Mouse (Mus musculus): ENCODE data around the gene Nup54.

The Nup54 gene

GRCm38 (mm10) chr5:92413271-92413981 lies 21.6 kb downstream of the Nup54 start:
- DNase-seq (ENCODE audit: low read depth, low spot score), result no peak

DNA sequence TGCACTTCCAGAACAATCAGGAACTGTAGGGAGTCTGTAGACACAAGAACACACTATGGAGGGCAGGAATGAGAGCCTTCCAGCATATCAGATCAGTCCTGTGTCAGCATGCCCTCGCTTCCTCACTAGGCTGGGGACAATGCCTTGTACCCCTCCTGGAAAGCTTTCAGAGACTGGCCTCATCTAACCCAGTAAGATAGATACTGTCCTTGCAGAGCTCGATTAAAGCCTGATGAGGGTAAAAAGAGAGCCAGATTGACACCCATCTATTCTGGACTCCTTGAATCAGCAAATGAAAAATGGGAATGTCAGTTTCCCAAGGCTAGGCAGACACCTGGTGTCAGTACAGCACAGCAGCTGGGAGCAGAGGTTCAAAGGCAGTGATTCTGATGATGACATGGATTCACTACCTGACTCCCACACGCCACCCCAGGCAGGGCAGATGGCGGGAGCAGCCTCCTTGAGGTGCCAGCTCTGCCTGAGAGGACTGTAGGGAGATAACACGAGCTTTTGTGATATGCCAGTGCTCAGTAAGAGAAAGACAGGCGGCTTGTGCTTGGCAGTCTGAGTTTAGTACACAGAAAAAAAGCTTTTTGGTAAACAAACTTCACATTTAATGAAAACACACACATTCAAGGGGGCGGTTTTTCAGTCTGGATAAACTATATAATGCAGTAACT lies 23.4 kb downstream of the Nup54 start:
- no peak for DNase-seq (ENCODE audit: low read depth, low spot score)

- DNase-seq (ENCODE audit: low read depth, low spot score), result no peak
These were observed 24.5 kb downstream of the Nup54 start for GRCm38 (mm10) chr5:92410486-92410885.

- DNase-seq (ENCODE audit: low read depth, low spot score), result no peak
These were observed 25.5 kb downstream of the Nup54 start for GRCm38 (mm10) chr5:92409361-92410155.

- no peak for DNase-seq (ENCODE audit: low read depth, low spot score)
These were observed 30.7 kb downstream of the Nup54 start for GRCm38 (mm10) chr5:92404400-92404678.

DNA sequence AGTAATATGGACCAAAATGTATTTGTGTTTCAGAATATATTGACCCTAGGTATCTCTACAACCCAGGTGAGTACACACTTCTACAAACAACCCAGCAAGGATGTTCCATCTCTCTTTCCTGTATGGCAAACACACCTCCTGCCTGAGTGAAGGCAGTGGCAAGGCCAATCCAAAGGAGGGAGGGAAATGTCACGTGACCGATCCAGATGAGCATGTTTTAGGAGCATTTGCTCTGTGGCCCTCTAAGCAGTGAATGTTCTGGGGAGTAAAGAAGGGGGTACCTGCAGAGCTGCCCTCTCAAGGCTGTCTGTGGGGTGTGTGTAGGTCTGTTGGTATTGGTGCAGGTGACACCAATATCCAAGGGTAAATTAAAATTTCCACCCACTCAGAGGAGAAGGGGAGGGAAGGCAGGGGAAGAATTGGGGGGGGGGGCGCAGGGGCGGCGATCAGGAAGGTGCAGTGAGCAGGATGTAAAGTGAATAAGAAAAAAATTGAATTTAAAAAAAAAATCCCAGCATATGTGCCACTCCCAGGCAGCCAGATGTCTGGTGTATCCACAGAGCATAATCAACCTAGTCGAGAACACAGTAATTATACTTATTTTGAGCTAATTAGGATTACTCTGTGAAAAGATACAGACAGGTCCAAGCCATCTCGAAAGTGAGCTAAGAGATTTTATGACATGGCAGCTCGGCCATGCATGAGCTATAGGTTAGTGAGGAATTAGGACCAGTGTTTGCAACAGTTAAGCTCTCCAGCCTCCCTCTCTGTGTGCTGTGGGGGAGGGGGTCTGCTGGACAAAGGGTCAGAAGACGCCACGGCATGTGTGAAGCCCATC lies 31.2 kb downstream of the Nup54 start:
- DNase-seq (ENCODE audit: low read depth, low spot score), result peak; percentile 62

- no peak for DNase-seq (ENCODE audit: low read depth, low spot score)
These were observed 32.2 kb downstream of the Nup54 start for GRCm38 (mm10) chr5:92402816-92403215.

DNA sequence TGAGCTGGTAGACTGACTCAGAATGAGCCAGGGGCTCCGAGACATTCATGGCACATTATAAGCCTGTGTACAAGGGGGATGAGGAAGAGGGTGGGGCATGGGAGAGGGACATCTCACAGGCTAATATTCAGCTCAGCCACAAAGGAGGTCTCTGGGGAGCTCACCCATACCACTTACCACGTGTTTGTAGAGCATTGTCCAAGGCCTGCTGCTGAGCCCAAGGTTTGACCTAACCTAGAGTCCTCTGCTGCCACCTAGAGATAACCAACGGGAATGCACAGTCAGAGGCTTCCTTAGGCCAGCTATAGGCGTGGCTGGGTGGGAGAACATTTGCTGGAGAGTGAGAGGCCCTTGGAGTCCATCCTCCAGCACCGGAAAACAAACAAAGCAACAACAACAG lies 36.9 kb downstream of the Nup54 start:
- peak; percentile 89 for DNase-seq (ENCODE audit: low read depth, low spot score)

DNA sequence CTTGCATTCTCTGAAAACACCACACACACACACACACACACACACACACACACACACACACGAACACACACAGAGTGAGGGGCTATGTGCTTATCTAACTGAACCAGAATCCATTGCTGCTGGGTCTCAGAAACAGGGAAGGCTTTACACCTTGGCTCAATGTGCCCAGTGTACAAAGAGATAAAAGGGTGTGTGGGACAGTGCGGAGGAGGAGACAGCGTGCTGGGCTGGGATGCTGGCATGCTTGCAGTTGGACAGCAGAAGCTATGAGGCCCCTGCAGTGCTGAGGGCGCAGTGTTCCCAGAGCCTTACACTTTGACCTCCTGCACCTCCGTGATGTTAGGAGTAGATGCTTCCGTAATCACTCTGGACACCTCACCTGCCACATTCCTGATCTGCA lies 38.5 kb downstream of the Nup54 start:
- no peak for DNase-seq (ENCODE audit: low read depth, low spot score)

- no peak for DNase-seq (ENCODE audit: low read depth, low spot score)
These were observed 39.3 kb downstream of the Nup54 start for GRCm38 (mm10) chr5:92395764-92396163.

DNA sequence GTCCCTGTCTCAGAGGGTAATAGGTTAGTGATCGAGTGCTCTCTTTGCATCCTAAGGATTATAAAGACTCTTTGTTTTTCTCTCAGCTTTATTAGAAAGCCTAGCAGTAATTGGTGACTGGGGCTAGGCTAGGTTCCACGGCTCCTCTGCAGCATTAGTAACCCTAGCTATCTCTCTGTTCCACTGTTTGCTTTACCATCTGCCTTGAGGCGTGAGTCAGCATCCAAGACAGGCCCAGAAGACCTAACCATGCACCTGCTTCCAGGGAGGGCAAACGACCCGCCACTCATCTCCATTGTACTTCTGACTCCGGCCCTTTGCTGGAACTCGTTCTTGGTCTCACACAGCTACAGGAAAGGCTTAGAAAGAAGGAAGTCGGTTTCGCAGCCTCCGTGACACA lies 41.2 kb downstream of the Nup54 start:
- no peak for DNase-seq (ENCODE audit: low read depth, low spot score)

DNA sequence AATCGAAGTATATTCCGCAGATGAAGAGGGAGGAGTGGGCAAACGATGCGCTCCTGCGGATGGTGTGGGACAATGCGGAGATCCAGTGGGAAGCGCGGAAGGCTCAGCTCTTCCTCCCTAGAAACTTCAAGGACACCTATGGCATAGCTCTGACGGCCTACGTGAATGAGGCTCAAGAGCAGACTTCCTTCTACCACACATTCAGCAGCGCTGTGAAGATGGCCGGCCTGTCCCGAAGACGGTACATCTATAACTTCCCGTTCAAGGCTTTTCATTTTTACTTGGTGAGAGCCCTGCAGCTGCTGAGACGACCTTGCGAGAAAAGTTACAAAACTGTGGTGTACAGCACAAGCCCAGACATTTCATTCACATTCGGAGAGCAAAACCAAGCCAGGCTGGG lies 42.5 kb downstream of the Nup54 start:
- DNase-seq (ENCODE audit: low read depth, low spot score), result no peak

DNA sequence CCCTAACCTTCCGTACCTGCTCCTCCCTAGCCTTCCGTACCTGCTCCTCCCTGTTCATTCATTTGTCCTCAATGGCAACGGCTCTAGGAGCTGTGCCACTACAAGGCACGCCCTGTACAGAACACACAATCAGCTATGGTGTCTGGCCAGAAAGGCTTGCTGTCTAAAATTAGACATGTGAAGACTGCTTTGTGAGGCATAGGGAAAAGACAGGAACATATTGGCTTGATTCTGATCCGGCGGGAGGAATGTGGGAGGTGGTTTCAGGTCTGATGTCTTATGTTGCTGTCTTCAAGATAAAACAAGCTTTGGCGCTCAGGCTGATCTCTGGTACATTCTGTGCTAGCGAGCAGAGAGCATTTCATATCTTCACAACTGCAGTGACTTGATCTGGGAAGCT lies 44.4 kb downstream of the Nup54 start:
- DNase-seq (ENCODE audit: low read depth, low spot score), result no peak

DNA sequence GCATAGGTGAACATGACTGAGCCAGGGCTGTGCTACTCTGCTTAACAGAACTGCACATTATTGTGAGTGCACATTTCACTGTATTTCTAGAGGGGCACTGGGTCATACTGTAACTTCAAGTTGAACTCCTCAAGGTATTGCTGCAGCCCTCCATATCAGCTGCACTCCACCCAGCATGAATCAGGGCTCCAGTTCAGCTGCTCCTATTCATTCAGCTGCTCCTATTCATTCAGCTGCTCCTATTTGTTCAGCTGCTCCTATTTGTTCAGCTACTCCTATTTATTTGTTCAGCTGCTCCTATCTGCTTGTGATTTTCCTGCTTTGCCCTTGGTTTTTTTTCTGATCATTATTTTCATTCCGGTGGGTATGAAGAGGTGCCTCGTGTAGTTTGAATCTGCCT lies 45.0 kb downstream of the Nup54 start:
- no peak for DNase-seq (ENCODE audit: low read depth, low spot score)

DNA sequence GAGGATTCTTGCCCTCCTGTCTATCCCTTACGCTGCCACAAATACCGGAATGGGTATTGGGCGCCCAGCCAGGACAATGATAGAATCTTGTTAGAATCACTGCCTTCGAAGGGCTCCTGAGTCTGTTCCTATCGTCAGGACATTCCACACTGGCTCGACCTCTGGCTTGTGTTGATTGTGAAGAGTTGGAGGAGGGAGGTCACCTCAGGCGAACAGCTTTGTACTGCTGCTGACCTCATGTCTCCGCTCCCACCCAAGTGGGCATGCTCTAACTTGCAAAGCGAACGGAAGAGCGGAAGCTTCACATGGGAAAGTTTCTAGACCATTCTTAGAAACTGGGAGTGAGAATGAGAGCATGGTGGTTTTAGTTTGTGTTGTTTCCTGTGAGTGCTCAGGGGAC lies 47.6 kb downstream of the Nup54 start:
- DNase-seq (ENCODE audit: low read depth, low spot score), result no peak

- no peak for DNase-seq (ENCODE audit: low read depth, low spot score)
These were observed 48.4 kb downstream of the Nup54 start for GRCm38 (mm10) chr5:92386643-92387042.

DNA sequence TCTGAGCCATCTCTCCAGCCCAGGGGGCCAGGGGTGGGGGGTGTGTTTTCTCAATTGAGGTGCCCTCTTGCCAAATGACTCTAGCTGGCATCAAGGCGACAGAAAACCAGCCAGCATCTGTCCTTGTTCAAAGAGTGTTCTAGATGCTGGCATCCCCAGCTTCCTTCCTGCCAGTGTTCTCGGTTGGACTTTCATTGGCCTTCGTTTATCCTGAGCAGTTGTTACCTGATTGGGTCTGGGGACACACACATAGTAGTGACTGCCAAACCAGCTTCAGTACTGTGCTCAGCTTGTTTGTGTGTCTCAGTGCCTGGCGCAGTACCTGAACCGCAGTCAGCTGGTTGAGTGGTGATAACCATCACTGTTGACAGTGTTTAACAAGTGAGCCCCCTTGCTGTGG lies 48.9 kb downstream of the Nup54 start:
- no peak for DNase-seq (ENCODE audit: low read depth, low spot score)

DNA sequence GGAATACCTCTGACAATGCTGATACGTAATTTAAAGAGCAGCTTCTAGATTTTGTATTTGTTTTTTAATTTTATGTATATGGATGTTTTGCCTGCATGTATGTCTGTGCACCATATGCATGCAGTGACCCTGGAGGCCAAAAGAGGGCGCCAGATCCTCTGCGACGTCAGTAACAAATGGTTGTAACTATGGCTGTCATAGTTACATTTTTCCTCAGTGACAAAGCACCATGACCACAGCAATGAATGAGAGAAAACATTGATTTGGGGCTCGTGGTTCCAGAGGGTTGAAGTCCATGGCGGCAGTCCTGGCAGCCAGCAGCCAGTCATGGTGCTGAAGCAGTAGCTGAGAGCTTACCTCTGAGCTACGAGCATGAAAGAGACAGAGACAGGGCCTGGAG lies 50.2 kb downstream of the Nup54 start:
- no peak for DNase-seq (ENCODE audit: low read depth, low spot score)

DNA sequence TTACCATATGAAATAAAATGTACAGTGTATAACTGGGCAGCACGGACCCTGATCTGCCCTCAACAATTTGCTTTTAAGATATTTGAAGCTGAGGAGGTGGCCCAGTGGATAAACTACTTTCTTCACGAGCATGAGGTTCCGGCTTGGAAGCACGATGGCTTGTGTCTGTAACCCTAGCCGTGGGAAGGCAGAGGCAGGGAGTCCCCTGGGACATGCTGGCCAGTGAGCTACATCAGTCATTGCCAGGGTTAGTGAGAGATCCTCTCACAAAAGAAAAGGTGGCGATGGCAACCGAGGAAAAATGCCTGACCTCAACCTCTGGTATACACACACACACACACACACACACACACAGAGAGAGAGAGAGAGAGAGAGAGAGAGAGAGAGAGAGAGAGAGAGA lies 51.3 kb downstream of the Nup54 start:
- peak; percentile 72 for DNase-seq (ENCODE audit: low read depth, low spot score)

DNA sequence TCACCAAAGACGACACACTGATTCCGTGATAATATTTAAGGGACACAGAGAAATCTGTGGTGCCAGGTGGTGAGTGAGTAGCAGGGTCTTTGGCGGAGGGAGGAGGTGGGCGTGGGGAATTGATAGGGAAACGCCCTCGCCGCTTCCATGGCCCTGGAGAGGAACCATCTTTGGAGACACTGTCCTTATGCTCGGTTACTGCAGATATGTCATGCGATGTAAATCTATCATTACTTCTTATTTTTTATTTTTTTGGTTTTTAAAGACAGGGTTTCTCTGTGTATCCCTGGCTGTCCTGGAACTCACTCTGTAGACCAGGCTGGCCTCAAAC lies 52.7 kb downstream of the Nup54 start:
- no peak for DNase-seq (ENCODE audit: low read depth, low spot score)

GRCm38 (mm10) chr5:92381550-92382348 lies 53.3 kb downstream of the Nup54 start:
- DNase-seq (ENCODE audit: low read depth, low spot score), result peak; percentile 87

Measured in mesoderm, embryonic 11.5 days (tissue).